Mouse (Mus musculus) G1E (cell line): ENCODE measurements around the gene Anxa9.

Experiments used
- CTCF ChIP-seq: IDR thresholded peaks from 2 replicates; pipeline ENCODE4 v1.5.1; 2012; ENCODE audit warnings: low read depth, low read length, inconsistent platforms, mixed read lengths
- GATA1 ChIP-seq: IDR thresholded peaks from 2 replicates; pipeline ENCODE4 v1.6.1; 2012; ENCODE audit warnings: borderline replicate concordance, low read length, inconsistent platforms, mixed read lengths

- TF ChIP-seq CTCF (peak; percentile 68), GATA1 (no peak)
Measured at GRCm38 (mm10) chr3:95263089-95263739, 43.8 kb downstream of the Anxa9 start.
